Mouse (Mus musculus) frontal cortex, postnatal 14 days (tissue): Measurements from ENCODE around the gene C1qa.

Source experiments
- DNase-seq, 2 experiments: peaks; one replicate each; pipeline ENCODE4 v3.0.0; 2022; ENCODE audit warnings: low spot score in 2 of 2

Gene C1qa

DNA sequence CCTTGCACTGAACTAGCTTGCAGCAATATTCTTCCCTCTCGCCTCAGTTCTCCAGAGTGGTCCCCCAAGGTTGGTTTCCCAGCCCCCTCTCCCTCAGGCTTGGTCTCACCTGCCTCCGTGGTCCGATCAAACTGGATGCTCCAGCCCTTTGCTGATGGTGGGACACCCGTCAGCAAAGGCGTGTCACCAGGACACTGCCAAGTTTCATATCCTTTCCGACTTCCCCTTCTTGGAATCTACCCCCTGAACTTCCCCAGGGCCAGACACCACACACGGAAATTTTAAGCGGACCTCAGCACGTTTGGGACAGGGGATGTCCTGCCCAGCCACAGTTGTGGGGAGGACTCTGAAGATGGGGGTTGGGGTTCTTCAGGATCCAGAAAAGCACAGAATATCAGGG is at the start of gene C1qa:
Gene C1qa, minus strand, starts transcription at position 167 of the 400 bp plus-strand sequence.
- no peak for DNase-seq

DNA sequence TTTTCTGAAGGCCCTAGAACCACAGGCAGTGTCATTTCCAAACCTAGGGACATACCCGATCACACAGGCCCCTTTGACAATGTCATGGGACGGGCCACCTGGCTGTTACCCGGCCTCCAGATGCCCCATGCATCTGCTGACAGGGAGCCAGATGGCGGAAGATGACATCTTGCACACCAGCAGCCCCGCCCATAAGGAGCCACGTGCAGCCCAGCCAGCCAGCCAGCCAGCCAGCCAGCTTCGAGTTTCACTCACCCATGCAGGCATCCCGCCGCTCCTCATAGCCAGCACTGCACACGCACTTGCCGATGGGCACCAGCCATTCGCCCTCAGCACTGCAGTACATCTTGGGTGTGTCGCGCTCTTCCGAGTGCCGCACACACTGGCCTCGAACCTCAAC is 46.8 kb upstream of the C1qa start:
- DNase-seq, result no peak

DNA sequence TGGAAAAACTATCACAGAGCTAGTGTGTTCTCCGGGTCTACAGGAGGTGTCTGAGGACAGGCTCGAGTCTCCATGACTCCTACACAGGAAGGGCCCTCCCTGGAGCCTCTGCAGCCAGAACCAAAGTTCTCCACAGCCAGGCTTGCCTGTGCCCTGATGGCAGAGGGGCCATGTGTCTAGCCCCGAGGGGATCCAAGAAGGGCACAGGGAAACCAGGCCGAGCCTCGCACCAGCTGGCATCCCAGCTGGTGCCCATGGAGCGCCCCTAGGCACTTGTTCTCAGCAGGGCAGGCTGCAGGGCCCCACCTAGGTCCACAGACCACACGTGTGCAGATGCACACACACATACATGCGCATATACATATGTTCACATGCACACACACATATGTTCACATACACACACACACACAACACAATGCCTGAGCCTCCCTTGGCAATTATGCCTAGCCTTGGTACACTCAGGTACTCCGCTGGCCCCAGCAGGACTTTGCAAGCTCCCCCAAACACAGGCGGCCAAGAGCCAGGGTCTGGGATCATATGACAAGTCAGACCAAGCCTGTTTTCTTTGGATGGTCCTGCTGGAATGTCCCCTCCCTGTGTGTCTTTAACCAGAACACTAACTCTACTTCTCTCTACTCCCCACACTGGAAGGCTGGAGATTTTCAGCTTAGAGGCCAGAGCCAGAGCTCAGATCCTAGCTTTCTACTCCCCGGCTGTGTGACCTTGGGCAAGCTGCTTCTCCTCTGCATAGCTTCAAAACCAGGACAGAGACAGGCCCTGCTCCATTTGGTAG is 46.2 kb upstream of the C1qa start:
- DNase-seq, result no peak

DNA sequence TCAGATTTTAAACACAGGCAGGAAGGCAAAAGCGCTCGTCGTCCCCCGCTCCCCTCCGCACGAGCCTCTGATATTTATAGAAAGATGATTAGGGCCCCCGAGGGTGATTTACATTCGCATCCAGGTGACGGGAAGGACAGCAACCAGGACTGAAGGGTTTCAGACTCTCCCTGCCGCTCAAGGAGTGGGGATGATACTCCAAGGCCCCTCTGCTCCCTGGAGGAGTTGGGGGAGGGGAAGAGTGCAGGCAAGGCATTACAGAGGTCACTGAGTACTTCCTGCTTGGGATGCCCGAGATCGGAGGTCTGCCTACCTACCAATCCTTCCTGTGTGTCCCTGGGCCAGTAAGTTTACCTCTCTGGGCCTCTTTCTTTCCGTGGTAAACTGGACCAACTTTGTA is 44.6 kb upstream of the C1qa start:
- no peak for DNase-seq

DNA sequence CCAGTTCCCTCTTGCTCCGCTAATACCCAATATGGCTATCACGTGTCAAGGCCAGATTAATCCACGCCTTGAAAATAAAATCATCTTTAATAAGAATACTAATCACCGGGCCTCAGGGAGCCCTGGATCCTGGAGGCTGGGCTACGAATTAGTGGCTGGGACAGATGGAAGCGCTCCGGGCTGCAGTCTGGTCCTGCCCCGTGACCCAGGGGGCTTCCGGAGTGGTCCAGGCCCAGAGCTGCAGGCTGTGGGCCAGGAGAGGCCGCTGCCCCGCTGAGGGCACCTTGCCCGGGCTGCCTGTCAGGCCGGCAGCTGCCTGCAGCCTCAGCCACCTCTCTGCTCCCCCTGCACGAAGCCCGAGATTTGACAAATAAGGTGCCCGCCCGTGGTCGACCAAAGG is 44.2 kb upstream of the C1qa start:
- DNase-seq, result no peak

DNA sequence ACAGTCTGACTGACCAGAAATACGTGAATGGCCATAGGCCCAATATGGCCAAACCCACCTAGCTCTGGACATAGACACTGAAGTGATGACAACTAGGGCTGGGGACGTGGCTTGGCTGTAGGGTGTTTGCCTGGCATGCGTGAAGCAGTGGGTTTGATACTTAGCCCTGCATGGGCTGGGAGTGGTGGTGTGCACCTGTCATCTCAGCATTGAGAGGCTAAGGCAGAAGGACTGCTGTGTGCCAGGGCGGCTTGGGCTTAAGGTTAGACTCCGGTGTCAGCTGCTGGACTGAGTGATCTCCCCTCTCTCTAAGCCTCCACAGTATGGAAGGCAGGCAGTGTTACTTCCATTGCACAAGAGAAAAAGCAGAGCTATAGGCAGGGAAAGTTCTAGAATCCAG is 39.3 kb upstream of the C1qa start:
- DNase-seq, result no peak

DNA sequence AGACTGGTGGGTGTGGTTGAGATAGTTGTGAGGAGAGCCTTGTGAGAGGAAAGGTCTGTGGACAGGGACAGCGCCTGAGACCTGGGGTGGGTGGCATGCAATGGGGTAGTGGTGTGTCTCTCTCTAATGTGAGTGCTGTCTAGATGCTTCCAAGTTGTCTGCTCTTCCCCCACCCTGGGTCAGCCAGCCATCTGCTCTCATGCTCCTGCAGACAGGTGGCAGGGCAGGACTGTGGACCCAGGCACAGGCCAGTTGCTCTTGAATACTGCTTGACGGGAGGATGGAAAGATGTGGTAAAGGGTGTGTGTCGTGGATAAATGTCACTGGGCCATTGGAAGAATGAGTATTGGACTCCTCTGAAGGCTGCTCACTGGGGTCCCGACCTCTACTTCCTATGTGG is 38.7 kb upstream of the C1qa start:
- no peak for DNase-seq

DNA sequence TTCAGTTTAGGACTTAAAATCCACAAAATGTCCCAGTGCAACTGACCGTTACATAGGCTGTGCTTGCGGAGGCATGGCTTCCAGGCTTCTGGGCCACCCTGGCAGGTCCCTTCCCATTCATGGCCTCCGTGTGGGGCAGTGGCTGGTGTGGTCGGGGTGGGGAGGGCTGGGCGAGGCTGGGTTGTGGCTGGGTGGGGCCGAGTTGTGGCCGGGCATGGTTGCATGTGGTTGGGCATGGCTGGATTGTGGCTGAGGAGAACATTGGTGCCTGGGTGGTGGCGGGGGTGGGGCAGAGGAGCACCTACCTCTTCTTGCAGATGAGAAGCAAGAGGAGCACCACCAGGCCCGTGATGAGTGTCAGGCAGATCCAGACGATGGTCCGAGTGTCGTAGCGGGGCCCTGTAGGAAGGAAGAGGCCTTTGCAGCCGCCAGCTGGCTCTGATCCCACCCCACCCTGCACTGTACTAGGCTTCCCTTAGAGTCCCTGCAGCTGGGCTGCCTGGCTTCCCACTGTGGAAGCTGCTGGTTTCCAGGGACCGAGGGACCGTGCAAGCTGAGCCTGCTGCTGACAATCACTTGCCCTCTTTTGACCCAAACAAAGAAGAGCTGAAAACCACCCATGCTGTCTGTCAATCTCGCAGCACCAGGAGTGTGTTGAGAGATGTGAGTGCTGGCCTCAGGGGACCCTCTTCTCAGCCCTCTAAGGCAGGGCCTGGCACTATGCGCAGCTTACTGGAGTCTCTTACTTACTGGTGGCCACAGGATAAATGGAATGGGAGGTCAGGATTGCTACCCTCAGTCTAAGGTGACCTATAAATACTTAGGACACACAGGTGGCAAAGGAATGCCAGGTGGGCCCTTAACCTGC is 36.4 kb upstream of the C1qa start:
- DNase-seq, result no peak

DNA sequence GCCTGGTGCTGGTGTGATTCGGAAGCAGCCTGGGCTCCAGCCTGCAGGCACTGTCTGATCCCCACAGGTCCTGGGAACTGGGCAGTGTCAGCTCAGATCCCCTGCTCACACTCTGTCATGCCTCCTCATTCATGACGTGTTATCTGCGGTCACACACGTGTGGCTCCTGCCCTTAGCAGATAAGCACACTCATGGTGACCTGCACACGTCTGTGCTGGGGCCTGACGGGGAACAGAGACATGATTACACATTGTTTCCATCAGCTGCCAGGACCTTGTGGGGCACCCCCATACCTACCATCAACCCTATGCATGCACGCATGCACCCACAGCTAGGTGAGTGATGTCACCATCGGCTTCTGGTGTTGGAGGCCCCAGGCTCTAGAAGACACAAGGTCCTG is 31.9 kb upstream of the C1qa start:
- no peak for DNase-seq

DNA sequence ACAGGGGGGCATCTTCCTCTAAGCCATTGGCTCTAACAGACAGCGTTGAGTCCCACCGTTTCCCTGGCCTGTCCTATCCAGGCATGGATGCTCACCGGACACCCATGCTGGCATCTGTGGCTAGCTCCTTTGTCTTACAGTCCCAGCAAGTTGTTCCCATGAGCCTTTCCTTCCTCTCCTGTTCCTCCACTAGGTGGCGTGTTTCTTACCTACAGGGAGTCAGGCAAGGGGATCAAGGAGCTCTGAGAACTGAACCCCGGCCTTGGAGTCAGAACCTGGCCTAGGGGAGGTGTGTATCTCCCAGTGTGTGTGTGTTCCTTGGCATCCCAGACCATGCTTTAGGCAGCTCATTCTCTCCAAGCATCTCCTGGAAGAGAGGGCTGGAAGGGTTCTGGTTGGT is 30.3 kb upstream of the C1qa start:
- DNase-seq, result no peak

DNA sequence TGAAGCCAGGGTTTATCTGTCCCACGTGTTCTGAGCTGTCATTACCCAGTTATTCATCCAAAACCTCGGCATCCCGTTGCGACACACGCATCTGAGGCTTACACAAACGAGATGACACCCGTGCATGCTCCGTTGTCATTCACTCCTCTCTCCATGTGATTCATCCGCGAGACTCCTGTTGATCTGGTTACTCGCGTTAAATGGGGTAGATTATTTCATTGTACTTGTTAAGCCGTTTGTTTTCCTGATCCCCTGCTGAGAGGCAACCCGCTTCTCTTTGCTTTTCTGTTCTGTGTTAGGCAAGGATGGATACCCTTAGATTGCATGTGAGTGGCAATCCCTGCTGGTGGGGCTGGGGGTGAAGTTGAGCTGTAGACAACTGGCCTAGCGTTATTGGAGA is 27.2 kb upstream of the C1qa start:
- DNase-seq, result no peak

DNA sequence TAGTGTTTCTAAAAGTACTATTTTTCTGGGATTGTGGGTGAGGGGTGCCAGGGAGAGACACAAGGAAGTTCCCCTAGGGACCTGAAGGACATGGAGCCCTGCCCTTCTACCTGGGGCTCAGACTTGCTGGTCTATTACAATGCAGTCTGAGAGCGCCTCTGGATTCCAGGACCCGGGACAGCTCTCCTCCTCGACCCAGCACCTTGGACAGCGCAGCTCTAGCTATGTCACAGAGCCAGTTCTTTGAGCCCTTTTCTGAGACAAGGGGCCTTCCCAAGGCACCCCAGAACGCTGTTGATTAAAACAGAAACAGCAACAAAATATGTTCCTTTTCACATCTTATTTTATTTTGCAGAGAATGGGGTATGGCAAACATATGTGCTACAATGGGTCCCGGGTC is 25.9 kb upstream of the C1qa start:
- no peak for DNase-seq

DNA sequence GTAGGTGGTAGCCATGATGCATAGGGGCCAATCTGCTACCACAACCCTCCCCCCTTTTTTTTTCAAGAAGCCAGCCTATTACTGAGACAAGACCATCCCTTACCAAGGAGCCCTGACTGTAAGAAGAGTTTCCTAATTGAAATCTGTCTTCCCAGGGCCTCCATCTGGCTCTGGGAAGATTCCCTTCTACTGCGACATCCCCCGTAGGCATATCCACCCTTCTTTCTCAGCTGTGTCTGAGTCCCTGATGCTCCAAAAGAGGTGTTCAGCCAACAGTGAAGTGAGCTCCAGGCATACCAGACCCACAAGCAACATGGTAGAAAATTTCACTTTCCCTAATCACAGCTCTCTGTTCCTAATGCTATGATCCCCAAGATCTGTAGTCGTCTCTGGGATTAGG is 20.9 kb upstream of the C1qa start:
- DNase-seq, result no peak

DNA sequence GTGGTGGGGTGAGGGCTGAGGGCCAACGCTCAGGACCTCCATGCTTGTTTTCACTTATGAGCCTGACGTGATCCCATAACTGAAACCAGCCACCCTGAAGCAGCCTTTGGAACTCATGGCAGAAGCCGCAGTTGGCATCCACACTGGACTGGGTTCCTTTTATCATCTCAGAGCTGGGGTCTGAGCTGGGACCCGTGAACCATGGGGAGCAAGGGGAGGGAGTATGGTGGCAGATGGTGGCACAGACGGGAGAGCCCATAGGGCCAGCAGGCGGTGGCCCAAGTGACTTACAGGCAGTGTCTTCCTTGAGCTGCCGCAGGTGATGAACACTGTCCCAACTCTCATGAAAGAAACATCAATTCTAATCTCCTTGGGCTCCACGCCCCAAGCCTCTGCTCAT is 20.2 kb upstream of the C1qa start:
- DNase-seq, result no peak

DNA sequence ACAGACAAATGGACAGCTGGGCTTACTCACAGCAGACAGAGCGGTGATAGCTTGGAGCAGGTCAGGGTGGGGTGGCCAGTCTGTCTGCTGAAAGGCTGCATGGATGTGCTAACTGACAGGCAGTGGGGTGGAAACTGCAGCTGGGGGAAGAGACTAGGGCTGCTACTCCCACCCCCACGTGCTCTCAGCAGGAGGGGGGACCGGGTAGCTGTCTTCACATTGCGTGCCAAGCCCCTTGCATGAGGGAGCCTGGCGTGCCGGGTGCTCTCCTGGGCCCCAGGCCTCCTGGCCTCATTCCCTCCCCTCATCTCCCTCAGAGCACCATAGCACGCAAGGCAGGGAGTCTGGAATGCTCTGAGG is 18.5 kb upstream of the C1qa start:
- no peak for DNase-seq

DNA sequence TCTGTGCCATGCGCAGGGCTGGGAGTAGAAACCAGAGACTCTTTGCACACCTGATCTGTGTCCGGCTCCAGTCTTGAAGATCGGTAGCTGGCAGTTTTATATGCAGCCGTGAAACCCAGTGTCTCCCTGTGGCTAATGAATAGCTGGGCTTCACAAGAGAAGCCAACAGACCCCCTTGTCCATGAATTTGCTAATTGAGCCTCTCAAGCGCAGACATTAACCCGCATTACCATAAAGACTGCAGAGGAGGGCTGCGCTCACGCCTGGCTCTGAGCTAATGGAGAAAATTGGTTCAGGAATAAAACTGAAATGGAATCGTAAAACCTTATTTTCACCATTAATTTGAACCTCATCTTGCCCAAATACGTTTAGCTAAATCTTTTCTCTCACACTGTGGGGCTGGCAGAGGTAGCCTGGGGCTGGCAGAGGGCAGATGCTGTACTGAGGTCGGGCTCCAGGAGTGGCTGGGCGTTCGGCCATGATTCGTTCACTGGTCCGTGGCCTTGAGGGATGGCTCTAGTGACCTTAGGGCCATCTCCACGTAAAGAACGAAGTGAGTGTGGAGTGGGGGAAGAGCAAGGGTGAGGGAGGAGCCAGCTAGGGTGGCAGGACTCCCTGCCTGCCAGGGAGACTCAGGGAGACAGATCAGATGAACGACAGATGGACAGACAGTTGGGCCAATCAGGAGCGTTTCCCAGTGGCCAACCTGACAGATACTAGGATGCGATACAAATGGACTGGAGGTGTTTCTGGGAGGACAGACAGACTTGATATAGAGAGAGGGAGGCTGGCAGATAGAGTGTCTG is 18.0 kb upstream of the C1qa start:
- DNase-seq, result no peak

DNA sequence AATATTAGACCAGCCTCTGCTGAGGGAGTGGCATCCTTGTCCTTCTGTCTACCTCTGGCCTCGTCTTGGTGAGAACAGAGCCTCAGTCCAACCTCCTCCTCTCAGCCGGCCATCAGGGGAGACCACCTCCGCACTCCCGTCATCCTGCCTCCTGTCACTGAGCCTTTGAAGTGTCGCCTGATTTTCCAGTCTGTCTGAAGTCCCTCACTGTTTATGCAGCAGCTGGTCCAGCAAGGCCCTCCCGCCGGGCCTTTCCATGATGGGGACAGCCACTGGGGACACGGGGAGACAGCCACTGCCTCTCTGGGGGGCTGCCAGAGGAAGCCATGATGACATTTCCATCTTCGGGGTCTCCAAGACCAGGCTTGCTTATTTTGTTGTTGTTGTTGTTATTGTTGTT is 14.2 kb upstream of the C1qa start:
- no peak for DNase-seq

DNA sequence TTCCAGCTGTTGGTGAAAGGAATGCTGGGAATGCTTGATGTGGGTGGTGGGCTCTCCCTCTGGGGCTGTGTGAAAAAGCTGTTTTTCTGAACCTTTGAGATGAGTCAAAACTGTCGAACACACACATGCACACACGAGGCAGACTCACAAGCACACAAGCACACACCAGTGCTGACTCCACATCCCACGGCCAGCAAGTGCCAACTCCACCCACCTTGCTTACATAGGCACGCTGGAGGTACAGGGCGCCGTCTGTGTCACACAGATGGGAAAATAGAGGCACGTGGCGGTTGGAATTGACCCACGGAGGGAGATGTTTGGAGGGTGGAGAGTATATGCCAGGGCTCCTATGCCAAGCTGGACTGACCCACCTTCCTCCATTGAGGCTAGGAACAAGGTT is 13.2 kb upstream of the C1qa start:
- no peak for DNase-seq

DNA sequence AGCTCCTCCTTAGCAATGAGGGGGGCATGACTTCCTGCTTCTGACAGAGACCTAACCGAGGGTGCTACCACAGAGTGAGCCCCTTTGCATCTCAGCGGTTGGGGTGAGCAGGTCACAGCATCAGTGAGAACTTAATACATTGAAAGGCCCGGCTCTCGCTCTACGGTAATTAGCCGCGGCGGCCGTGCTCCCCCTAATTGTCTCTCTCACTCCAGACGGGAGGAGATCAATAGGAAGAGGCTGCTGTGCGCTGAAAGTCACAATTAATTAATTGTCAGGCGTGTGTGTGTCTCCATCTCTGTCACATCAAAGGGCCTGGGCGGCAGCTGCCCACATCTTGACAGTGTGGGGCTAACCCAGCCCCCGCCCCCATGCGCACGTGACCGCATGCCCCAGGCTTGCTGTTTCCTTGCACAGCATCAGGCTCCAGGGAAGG is 12.6 kb upstream of the C1qa start:
- DNase-seq, result no peak

DNA sequence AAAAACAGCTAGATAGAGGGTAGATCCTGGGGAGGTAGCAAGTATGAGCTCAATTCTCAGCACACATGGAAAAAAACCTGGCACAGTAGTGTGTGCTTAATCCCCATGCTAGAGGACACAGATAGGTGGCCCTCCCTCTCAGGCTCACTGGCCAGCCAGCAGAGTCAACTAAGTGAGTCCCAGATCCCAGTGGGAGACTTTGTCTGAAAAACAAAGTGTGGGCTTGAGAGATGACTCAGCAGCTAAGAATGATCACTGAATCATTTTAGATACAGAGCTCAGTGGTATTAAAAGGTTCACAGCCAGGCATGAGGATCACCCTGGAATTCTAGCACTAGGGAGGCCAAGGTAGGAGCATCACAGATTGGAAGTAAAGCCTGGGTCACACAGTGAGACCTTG is 9.2 kb upstream of the C1qa start:
- DNase-seq, result no peak

DNA sequence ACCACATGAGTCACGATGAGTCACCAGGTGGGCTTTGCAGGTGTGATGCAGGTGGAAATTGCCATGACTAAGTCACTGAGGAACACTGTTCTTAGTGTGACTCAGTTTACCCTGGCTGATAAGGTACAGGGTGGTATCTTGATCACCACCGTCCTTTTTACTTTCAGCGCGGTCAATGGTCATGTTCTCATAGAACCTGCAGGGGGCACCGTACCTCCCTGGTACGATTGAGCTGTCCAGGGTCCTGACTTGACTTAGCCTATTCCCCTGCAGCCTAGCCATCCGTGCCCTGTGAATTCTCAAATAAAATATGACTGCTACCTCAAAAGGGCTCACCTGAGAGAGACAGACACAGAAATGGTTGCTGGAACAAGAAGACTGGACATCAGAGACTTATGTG is 8.4 kb upstream of the C1qa start:
- no peak for DNase-seq

DNA sequence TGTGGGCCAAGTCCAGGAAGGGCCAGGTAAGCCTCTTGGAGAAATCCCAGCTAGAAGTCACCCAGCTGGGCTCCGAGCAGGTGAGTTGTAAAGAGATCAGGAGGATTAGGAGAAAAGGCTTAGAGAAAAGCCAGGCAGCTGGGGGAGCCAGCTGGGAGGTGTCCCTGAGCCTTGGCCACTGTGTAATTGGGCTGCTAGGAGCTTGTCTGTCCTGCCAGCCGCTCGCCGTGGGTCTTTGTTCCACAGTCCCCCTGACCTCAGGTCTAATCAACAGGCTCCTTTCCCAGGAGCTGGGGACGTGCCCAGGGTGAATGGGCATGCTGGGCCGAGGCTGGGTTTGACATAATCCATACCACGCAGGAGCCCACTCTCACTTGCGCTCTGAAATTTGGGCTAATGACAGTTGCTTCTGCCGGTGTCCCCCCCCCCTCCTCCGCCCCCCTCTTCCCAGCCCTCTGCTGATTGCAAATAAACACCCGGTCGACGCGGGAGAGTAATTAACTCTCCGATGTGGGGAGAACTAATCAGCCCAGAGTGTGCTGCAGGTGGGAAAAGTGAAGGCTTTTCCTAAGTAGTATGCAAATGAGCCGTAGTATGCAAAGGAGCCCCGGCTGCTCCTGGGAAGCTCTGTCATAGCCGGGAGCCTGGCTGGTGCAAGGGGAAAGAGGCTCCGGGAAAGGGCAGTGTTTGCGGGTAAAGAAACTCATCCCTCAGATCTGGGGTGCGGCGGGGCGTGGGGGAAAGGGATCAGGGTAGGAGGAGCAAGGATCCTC is 6.3 kb upstream of the C1qa start:
- DNase-seq, result no peak
